Mouse (Mus musculus): ENCODE measurements around the gene Ednra.
"Not testable (repeated sequence)": the region's sequence is repeated elsewhere in the genome, so short reads cannot be mapped to it uniquely, and the experiment has no call there.

Gene Ednra

DNA sequence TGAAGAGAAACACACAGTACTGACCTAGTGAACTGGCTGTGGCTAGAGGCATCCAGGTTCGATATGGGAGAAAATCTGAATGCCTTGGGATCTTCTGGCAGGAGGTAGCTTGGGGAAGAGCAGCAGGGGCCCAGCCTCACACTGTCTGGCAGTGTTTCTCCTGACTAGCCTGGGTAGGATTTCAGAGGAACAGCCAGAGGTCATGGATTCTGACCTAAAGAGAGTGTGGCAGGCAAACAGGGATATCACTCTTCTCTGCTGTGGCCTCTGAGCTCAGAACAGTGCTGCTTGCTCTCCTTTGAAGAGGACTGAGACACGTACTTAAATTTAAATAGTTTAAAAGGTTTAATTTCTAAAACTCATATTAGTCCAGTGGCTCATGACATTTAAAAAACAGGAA lies 7.2 kb downstream of the Ednra start:
- peak; percentile 53 for DNase-seq

GRCm38 (mm10) chr8:77714455-77714854 lies 9.8 kb downstream of the Ednra start:
- DNase-seq, result peak; percentile 48

DNA sequence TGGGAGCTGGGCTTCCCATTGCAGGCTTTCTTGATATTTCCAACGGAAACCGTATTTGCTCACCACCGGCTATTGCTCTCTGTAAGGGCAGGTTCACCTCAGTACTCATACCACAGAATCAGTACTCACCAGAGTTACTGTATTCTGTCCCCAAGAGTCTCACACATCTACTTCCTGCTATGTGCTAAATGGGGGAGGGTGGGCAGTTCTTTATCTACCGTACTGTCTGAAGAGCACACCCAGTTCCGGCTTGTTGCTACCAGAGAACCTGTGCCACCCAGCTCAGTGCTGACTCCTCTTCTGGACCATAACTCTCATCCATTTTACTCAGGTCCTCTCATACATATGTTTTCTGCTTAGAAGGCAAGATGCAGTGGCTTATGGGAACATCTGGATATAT lies 10.6 kb downstream of the Ednra start:
- no peak for DNase-seq

- DNase-seq, result no peak
Observed at GRCm38 (mm10) chr8:77704768-77705167, 19.5 kb downstream of the Ednra start.

DNA sequence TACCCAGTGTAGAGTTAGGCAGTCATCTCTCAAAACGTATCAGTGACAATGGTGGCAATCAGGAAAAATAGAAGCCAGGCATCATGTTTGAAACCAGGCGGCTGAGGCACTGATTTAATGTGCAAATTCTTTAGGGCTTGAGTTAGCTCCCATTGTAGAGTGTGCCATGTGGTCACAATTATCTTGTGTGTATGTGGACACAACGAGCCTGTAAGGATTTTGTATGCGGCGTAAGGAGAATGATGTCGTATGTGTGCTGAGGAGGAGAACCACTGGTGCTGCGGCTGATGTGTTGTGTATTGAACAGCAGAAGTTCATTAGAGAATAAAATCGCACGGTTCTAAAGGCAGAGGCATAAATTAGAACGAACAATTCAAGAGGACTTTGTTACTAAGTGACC lies 26.2 kb downstream of the Ednra start:
- DNase-seq, result no peak

DNA sequence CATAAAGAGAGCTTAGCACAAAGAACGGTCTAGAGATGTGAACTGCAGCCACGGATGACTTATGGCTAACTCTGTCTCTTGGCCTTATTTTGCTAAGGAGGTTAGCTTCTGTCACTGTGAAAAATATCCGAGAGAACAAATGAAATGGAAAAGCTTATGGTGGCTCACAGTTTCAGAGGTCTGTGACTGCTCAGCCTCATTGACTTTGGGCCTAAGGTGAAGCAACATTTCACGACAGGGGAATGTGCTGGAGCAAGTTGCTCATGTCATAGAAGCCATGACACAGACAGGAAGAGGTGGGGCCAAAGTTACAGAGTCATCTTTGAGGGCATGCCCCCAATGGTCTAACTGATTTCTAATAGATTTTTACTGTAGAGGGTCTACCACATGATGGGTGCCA lies 28.1 kb downstream of the Ednra start:
- DNase-seq, result no peak

GRCm38 (mm10) chr8:77695486-77696058 lies 28.7 kb downstream of the Ednra start:
- no peak for DNase-seq

DNA sequence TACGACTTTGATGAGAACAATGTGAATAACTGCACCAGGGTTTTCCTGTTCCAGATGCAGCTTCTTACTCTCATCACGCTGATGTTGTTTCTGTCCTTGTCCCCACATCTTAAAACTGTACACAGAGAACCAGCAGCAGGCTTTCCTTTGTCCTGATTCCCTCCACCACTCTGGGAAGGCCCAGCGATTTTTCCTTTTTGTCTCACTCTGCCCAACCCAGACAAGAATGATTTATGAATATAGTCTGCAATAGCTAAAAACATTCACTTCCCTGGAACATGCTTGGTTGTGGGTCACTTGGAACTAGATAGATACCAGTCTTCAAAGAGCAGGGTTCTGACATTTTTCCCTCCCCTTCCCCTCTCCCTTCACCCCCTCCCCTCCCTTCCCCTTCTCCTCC lies 29.2 kb downstream of the Ednra start:
- no peak for DNase-seq

DNA sequence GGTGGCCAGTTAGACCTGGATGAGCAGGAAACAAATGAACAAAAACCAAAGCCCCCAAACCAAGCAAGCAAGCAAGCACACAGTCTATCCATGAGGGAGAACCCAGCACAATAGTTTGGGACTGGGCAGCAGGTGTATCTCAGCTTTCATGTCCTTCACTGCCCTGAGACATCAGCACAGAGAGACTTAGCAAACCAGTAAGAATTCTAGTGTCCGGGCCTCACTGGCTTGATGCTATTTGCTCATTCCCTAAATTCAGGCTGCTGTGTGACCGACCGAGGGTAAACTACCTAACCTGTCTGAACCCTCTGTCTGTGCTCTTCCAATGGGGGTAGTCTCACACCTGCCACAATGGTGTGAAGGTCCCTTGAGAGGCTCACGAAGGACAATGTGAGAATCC lies 29.7 kb downstream of the Ednra start:
- DNase-seq, result no peak

DNA sequence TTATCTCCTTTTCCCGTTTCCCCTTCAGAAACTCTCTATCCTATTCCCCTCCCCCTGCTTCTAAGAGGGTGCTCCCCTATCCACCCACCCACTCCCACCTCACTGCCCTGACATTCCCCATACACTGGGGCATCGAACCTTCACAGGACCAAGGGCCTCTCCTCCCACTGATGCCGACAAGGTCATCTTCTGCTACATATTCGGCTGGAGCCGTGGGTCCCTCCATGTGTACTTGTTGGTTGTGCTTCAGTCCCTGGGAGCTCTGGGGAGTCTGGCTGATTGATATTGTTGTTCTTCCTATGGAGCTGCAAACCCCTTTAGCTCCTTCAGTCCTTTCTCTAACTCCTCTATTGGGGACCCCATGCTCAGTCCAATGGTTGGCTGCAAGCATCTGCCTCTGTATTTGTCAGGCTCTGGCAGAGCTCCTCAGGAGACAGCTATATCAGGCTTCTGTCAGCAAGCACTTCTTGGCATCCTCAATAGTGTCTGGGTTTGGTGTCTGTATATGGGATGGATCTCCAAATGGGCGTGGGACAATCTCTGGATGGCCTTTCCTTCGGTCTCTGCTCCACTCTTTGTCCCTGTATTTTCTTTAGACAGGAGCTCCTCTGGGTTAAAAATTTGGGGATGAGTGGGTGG lies 34.7 kb downstream of the Ednra start:
- not testable (repeated sequence) for DNase-seq

DNA sequence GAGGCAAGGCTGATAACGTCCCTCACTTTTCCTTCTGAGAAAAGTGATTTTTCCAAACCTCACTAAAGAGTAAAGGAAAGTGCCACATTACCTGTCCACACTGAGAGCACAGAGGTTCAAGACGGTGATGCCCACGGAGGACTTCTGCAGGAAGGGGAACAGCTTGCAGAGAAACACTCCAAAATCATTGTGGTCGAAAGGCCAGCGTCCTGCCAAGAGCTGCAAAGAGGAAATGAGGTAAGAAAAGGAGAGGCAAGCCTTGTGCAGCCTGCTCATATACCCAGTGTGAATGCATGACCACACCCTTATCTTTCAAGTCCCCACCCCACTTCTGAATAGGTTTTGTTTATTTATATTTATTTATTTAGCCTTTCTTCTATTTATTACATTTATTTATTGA lies 35.3 kb downstream of the Ednra start:
- DNase-seq, result no peak

- no peak for DNase-seq
Observed at GRCm38 (mm10) chr8:77684372-77684771, 39.9 kb downstream of the Ednra start.

GRCm38 (mm10) chr8:77683356-77684106 lies 40.7 kb downstream of the Ednra start:
- DNase-seq, result no peak

DNA sequence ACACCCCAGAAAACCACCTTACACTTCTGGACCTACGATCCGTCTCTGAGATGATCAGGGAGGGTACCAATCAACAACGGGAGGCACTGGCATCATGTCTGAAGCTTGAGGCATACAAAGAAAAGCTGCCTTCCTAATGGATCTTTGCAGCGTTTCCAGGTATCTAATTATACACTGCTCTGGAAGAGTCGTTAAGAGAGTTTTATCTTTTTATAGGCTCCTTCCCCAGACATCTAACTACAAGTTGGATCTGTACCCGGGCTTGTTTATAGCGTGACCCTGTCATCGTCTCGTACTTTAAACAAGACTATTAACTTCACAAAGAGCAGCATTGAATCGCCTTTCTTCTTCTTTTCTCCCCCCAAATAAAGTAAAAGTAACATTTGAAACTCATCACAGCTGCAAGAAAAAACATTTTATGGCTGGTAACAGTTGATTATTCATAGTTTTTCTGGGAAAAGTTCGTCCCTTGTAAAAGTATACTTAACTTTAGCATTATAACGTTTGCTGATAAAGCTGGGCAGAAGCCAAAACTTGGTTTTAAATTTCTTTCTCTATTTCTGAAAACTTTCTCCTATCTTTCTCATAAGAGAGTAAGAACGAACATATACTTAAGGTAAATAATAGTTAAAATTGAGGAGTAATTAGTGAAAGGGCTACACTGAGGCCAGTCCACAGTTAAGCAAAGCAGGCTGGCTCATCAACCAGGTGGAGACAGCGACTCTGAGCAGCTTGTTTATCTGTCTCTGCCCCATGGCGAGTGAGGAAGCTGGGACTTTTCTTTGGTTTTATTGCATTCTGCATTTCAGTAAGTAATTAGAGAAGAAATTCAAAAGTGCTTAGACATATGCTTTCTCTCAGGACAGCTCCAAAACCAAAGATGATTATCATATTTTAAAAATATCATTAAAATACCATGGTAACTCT lies 42.0 kb downstream of the Ednra start:
- DNase-seq, result no peak

GRCm38 (mm10) chr8:77672036-77672435 lies 52.2 kb downstream of the Ednra start:
- peak; percentile 70 for DNase-seq

DNA sequence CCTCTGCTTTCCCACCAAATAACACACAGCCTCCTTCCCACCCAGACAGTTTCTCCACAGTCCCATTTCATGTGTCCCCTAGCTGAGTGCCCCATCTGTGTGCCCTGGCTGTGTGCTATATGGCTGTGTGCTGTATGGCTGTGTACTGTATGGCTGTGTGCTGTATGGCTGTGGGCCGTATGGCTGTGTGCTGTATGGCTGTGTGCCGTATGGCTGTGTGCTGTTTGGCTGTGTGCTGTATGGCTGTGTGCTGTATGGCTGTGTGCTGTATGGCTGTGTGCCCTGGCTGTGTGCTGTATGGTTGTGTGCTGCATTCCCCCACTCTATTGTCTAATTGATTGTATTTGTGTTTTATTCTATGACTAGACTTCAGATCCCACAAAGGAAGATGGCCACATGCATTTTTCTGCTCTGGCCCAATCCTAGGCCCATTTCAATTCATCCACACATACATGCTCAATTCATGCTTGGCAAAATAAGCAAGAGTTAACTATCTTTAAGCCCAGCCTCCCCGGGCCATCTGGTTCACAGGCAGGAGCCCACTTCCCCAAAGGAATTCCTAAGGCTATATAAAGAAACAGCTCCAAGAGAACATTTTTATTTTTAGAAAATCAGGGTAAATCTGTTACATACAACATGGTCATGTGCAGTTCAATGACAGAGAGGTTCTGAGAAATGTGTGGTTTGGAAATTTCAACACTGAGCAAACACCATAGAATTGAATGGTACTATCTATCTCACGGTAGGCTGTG lies 53.5 kb downstream of the Ednra start:
- no peak for DNase-seq

GRCm38 (mm10) chr8:77667916-77668315 lies 56.3 kb downstream of the Ednra start:
- no peak for DNase-seq

GRCm38 (mm10) chr8:77664901-77665300 lies 59.4 kb downstream of the Ednra start:
- DNase-seq, result no peak

- no peak for DNase-seq
Observed at GRCm38 (mm10) chr8:77659534-77660080, 64.7 kb downstream of the Ednra start.

DNA sequence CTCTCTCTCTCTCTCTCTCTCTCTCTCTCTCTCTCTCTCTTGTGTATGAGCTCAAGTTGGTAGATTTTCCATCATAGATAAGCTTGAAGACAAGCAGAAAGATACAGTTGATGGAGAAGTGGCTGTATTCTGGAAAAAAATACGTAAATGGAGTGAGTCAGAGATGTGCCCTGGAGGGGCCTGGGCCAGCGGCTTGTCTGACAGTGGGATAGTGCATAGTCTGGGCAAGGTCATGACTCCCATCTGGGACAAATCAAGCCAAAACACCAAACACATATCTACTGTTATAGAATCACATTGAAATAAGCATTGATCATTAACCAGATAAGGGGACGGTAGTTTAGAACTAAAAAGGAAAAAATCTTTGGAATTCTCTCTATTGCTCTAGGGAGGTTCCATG lies 65.9 kb downstream of the Ednra start:
- DNase-seq, result no peak

DNA sequence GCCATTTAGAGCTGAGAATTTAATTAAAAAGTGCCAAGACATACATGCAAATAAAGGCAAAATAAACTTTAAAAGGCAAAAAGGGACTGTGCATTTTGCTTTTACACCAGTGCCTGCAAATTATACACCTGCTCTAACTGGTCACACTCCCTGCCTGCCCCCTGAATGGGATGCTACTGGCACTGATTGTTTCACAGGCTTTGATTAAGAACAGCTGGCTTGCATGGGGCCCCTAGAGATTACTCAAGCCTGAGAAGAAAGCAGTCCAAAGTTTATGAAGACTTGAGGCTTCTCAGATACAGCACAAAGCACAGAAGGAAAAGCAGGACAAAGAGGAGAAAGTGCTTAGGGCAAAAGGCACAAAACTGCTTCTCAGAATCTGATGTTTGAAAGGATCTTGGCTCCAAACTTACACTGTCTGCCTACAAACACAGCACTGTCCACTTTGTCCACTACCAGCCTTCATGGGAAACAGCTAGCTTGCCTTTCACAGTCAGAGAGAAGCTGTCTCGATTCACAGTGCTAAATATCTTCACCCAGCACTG lies 73.5 kb downstream of the Ednra start:
- peak; percentile 42 for DNase-seq

Measured in embryo, embryonic 11 days (tissue).